Mouse (Mus musculus): ENCODE measurements around the gene Napsa. TPM values are rescaled to one million over a fixed set of nuclear protein-coding genes. Genes with fewer than 3 reads are reported as not detected.
A peak's percentile ranks its signal among the peaks of the same experiment; 100 is the strongest.

Gene Napsa
- polyA plus RNA-seq, 1 experiment from 2014 or later, result 2.8 TPM

GRCm38 (mm10) chr7:44547041-44547440 is 25.1 kb upstream of the Napsa start:
- H3K9ac ChIP-seq (ENCODE audit: low read depth, low read length), result peak overlapping the region; percentile 71; the same call in 1 of the 2 replicates
- no peak for DNase-seq (ENCODE audit: low spot score)
- H3K36me3 ChIP-seq (ENCODE audit: control insufficient read depth, insufficient read depth, low read length), result peaks cover 41% of the 10 kb centered on the region
- H3K4me1 ChIP-seq (ENCODE audit: control insufficient read depth, insufficient read depth, low read length), result peaks cover 13% of the 10 kb centered on the region
- peak overlapping the region; percentile 72 for H3K4me2 ChIP-seq (ENCODE audit: low read depth, low read length)
- ATAC-seq (ENCODE audit: low read depth), result no peak
- no peaks in the 10 kb centered on the region for H3K9me3 ChIP-seq (ENCODE audit: control insufficient read depth, low read length)
- no peaks in the 10 kb centered on the region for H3K27me3 ChIP-seq (replicated peaks; ENCODE audit: control insufficient read depth, insufficient read depth, low read length)
- WGBS, result 95% methylated on average over 13 of the region's 13 CpGs
- peak overlapping the region; percentile 70; the same call in 1 of the 2 replicates for H3K4me3 ChIP-seq (ENCODE audit: low read depth, low read length)
- no peak overlapping the region for H3K27ac ChIP-seq (replicated peaks; ENCODE audit: low read depth, low read length)

GRCm38 (mm10) chr7:44547725-44548124 is 24.5 kb upstream of the Napsa start:
- Histone ChIP-seq H3K4me2 (ENCODE audit: low read depth, low read length) (peak overlapping the region; percentile 72), H3K9ac (ENCODE audit: low read depth, low read length) (peak overlapping the region; percentile 71), H3K9me3 (ENCODE audit: control insufficient read depth, low read length) (no peaks in the 10 kb centered on the region), H3K36me3 (ENCODE audit: control insufficient read depth, insufficient read depth, low read length) (peaks cover 38% of the 10 kb centered on the region), H3K4me1 (ENCODE audit: control insufficient read depth, insufficient read depth, low read length) (peaks cover 15% of the 10 kb centered on the region), H3K27ac (replicated peaks; ENCODE audit: low read depth, low read length) (no peak overlapping the region), H3K4me3 (ENCODE audit: low read depth, low read length) (peak overlapping the region; percentile 70), H3K27me3 (replicated peaks; ENCODE audit: control insufficient read depth, insufficient read depth, low read length) (no peaks in the 10 kb centered on the region)
- DNase-seq (ENCODE audit: low spot score) (peak; percentile 30), ATAC-seq (ENCODE audit: low read depth) (no peak)
- WGBS, result 20% methylated on average over 5 of the region's 5 CpGs

- Histone ChIP-seq H3K9me3 (ENCODE audit: control insufficient read depth, low read length) (no peaks in the 10 kb centered on the region), H3K4me1 (ENCODE audit: control insufficient read depth, insufficient read depth, low read length) (peaks cover 20% of the 10 kb centered on the region), H3K9ac (ENCODE audit: low read depth, low read length) (peak within 1 kb of the TSS; percentile 71), H3K4me3 (ENCODE audit: low read depth, low read length) (peak within 1 kb of the TSS; percentile 70), H3K4me2 (ENCODE audit: low read depth, low read length) (peak within 1 kb of the TSS; percentile 72), H3K27ac (replicated peaks; ENCODE audit: low read depth, low read length) (peak within 1 kb of the TSS; percentile 84), H3K36me3 (ENCODE audit: control insufficient read depth, insufficient read depth, low read length) (peaks cover 31% of the 10 kb centered on the region), H3K27me3 (replicated peaks; ENCODE audit: control insufficient read depth, insufficient read depth, low read length) (no peaks in the 10 kb centered on the region)
- peak; percentile 100 for DNase-seq (ENCODE audit: low spot score)
- under 1% methylated on average over 43 of the region's 43 CpGs for WGBS
- peak; percentile 95 for ATAC-seq (ENCODE audit: low read depth)
Measured at GRCm38 (mm10) chr7:44548497-44549087, 23.6 kb upstream of the Napsa start, which contains the start of gene Pold1. Gene Pold1, minus strand, starts transcription at chr7:44548849.

GRCm38 (mm10) chr7:44549621-44550408 is 22.4 kb upstream of the Napsa start:
- no peak overlapping the region for H3K27ac ChIP-seq (replicated peaks; ENCODE audit: low read depth, low read length)
- no peak overlapping the region for H3K4me2 ChIP-seq (ENCODE audit: low read depth, low read length)
- DNase-seq (ENCODE audit: low spot score), result no peak
- H3K9me3 ChIP-seq (ENCODE audit: control insufficient read depth, low read length), result no peaks in the 10 kb centered on the region
- peaks cover 20% of the 10 kb centered on the region for H3K4me1 ChIP-seq (ENCODE audit: control insufficient read depth, insufficient read depth, low read length)
- H3K9ac ChIP-seq (ENCODE audit: low read depth, low read length), result no peak overlapping the region
- H3K4me3 ChIP-seq (ENCODE audit: low read depth, low read length), result no peak overlapping the region
- ATAC-seq (ENCODE audit: low read depth), result no peak
- no peaks in the 10 kb centered on the region for H3K27me3 ChIP-seq (replicated peaks; ENCODE audit: control insufficient read depth, insufficient read depth, low read length)
- WGBS, result 94% methylated on average over 23 of the region's 23 CpGs
- peaks cover 31% of the 10 kb centered on the region for H3K36me3 ChIP-seq (ENCODE audit: control insufficient read depth, insufficient read depth, low read length)

- 91% methylated on average over 12 of the region's 12 CpGs for WGBS
Measured at GRCm38 (mm10) chr7:44550409-44550678, 21.8 kb upstream of the Napsa start.

GRCm38 (mm10) chr7:44551301-44551700 is 20.9 kb upstream of the Napsa start:
- Histone ChIP-seq H3K27ac (replicated peaks; ENCODE audit: low read depth, low read length) (no peak overlapping the region), H3K36me3 (ENCODE audit: control insufficient read depth, insufficient read depth, low read length) (peaks cover 31% of the 10 kb centered on the region), H3K9ac (ENCODE audit: low read depth, low read length) (no peak overlapping the region), H3K27me3 (replicated peaks; ENCODE audit: control insufficient read depth, insufficient read depth, low read length) (no peaks in the 10 kb centered on the region), H3K4me1 (ENCODE audit: control insufficient read depth, insufficient read depth, low read length) (peaks cover 20% of the 10 kb centered on the region), H3K4me2 (ENCODE audit: low read depth, low read length) (no peak overlapping the region), H3K9me3 (ENCODE audit: control insufficient read depth, low read length) (no peaks in the 10 kb centered on the region), H3K4me3 (ENCODE audit: low read depth, low read length) (no peak overlapping the region)
- DNase-seq (ENCODE audit: low spot score) (no peak), ATAC-seq (ENCODE audit: low read depth) (no peak)
- WGBS, result 96% methylated on average over 21 of the region's 21 CpGs

More at GRCm38 (mm10) chr7:44550409-44550678, 21.8 kb upstream of the Napsa start:
- no peak overlapping the region for H3K9ac ChIP-seq (ENCODE audit: low read depth, low read length)
- no peak overlapping the region for H3K27ac ChIP-seq (replicated peaks; ENCODE audit: low read depth, low read length)
- DNase-seq (ENCODE audit: low spot score) (no peak), ATAC-seq (ENCODE audit: low read depth) (no peak)
- H3K4me1 ChIP-seq (ENCODE audit: control insufficient read depth, insufficient read depth, low read length), result peaks cover 20% of the 10 kb centered on the region
- H3K36me3 ChIP-seq (ENCODE audit: control insufficient read depth, insufficient read depth, low read length), result peaks cover 31% of the 10 kb centered on the region
- no peaks in the 10 kb centered on the region for H3K27me3 ChIP-seq (replicated peaks; ENCODE audit: control insufficient read depth, insufficient read depth, low read length)
- H3K4me2 ChIP-seq (ENCODE audit: low read depth, low read length), result no peak overlapping the region
- H3K4me3 ChIP-seq (ENCODE audit: low read depth, low read length), result no peak overlapping the region
- H3K9me3 ChIP-seq (ENCODE audit: control insufficient read depth, low read length), result no peaks in the 10 kb centered on the region

GRCm38 (mm10) chr7:44551731-44552130 is 20.4 kb upstream of the Napsa start:
- no peaks in the 10 kb centered on the region for H3K27me3 ChIP-seq (replicated peaks; ENCODE audit: control insufficient read depth, insufficient read depth, low read length)
- ATAC-seq (ENCODE audit: low read depth) (no peak), DNase-seq (ENCODE audit: low spot score) (no peak)
- H3K4me2 ChIP-seq (ENCODE audit: low read depth, low read length), result no peak overlapping the region
- H3K36me3 ChIP-seq (ENCODE audit: control insufficient read depth, insufficient read depth, low read length), result peaks cover 31% of the 10 kb centered on the region
- H3K27ac ChIP-seq (replicated peaks; ENCODE audit: low read depth, low read length), result no peak overlapping the region
- no peak overlapping the region for H3K9ac ChIP-seq (ENCODE audit: low read depth, low read length)
- no peak overlapping the region for H3K4me3 ChIP-seq (ENCODE audit: low read depth, low read length)
- H3K9me3 ChIP-seq (ENCODE audit: control insufficient read depth, low read length), result no peaks in the 10 kb centered on the region
- H3K4me1 ChIP-seq (ENCODE audit: control insufficient read depth, insufficient read depth, low read length), result peaks cover 20% of the 10 kb centered on the region
- WGBS, result 85% methylated on average over 18 of the region's 22 CpGs

GRCm38 (mm10) chr7:44552141-44552908 is 19.9 kb upstream of the Napsa start:
- Histone ChIP-seq H3K27me3 (replicated peaks; ENCODE audit: control insufficient read depth, insufficient read depth, low read length) (no peaks in the 10 kb centered on the region), H3K9ac (ENCODE audit: low read depth, low read length) (0 out of 2 replicates have a peak overlapping the region, but pooled peaks have one; percentile 25), H3K36me3 (ENCODE audit: control insufficient read depth, insufficient read depth, low read length) (peaks cover 31% of the 10 kb centered on the region), H3K9me3 (ENCODE audit: control insufficient read depth, low read length) (no peaks in the 10 kb centered on the region), H3K4me1 (ENCODE audit: control insufficient read depth, insufficient read depth, low read length) (peaks cover 15% of the 10 kb centered on the region), H3K27ac (replicated peaks; ENCODE audit: low read depth, low read length) (peak overlapping the region; percentile 100; the same call in 1 of the 2 replicates), H3K4me2 (ENCODE audit: low read depth, low read length) (peak overlapping the region; percentile 59), H3K4me3 (ENCODE audit: low read depth, low read length) (peak overlapping the region; percentile 97)
- DNase-seq (ENCODE audit: low spot score), result no peak
- ATAC-seq (ENCODE audit: low read depth), result no peak
- WGBS, result 91% methylated on average over 31 of the region's 31 CpGs
